Mouse (Mus musculus) right cerebral cortex, postnatal 25 days (tissue): ENCODE results near the gene Btrc.

Source experiments
- DNase-seq: peaks from one replicate; pipeline ENCODE4 v3.0.0; 2022

Btrc gene

DNA sequence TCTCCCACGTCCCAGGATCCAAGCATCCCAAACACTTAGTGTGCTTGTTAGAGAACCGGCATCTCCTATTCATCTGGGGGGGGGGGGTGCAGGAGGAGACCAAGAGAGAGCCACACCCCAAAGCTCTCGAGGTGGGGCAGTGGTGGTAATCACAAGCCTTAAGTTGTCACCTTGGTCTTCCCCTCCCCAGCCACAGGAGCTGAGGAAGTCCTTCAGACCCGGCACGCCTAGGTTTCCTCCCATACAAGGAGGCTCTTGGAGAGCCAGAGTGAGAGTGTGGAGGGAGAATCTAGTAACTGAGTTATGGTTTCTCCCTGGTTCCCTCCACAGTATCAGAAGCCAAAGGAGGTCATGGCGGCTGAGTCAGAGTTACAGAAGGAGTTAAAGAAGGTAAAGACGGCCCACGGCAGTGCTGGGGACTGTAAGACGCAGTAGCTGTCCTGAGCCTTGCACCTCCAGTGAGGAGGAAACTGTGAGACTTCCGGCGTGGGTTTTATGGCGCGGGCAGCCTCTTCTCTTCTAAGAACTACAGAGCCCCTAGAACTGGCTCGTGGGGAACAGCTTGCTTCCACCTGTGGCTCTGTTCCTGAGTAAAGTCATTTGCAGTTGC, 213.7 kb downstream of the Btrc start:
- DNase-seq: no peak

DNA sequence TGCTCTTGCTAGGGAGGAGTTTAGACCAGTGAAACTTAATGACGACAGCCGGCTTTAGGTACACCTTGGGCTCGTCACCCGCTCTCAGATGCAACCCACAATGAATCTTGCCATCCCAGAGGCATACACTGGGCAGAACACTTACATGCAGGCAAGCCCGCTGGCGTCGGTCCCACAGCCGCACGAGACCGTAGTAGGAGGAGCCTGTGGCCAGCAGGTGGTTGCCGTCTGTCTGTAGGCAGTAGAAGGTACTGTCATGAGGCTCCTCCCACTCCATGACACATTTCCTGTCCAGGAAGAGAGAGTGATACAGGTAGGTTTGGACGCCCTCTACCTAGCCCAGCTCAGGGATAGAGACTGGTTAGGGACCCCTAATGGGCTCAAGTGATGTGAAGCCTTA, 215.4 kb downstream of the Btrc start:
- no peak for DNase-seq

DNA sequence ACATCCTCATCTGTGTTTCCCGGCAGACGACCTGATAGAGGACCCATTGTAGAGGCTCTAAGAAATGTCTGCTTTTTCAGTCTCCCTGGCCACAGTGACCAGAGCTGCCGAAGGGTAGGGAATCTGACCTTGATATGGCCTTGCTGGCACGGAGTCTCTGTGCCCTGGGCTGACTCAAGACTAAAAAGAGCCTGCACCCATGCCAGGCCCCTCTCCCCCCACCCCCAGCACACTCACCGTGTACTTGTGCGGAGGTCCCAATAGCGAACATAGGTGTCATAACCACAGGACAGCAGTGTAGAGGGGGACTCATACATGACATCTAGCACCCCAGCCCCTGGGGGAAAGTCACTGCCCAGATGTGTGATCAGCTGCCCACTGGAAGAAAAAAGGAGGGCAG, 215.9 kb downstream of the Btrc start:
- DNase-seq: no peak
